Mouse (Mus musculus) midbrain, postnatal 0 days (tissue): ENCODE data around the gene 1810010H24Rik. TPM values are rescaled to one million over a fixed set of nuclear protein-coding genes. Genes with fewer than 3 reads are reported as not detected.
A peak's percentile ranks its signal among the peaks of the same experiment; 100 is the strongest.
"Not testable (repeated sequence)": the region's sequence is repeated elsewhere in the genome, so short reads cannot be mapped to it uniquely, and the experiment has no call there.

Experiments used
- ATAC-seq: fragments of 200-750 bp; cut with Nextera tagmentation; 2 replicates; pipeline ENCODE4 v1.8.0; 2017; ENCODE audit warnings: moderate number of reproducible peaks, mild to moderate bottlenecking, moderate TSS enrichment, moderate library complexity; ENCODE audit not compliant: low FRiP score
- DNase-seq: peaks from one replicate; pipeline ENCODE4 v3.0.0-alpha.2; 2015; ENCODE audit warnings: low spot score
- H3K27ac ChIP-seq: fragments of 300-500 bp; sonication (generic); 2 replicates; pipeline ENCODE4 v1.5.1; 2014; ENCODE audit warnings: low read depth, mild to moderate bottlenecking, low read length, mixed read lengths
- H3K27me3 ChIP-seq: fragments of 300-500 bp; sonication (generic); 2 replicates; pipeline ENCODE4 v1.6.1; 2014; ENCODE audit warnings: low read length, control low read depth, mixed read lengths; ENCODE audit not compliant: insufficient read depth
- H3K36me3 ChIP-seq: fragments of 300-500 bp; sonication (generic); 2 replicates; pipeline ENCODE4 v1.6.1; 2014; ENCODE audit warnings: low read length, control low read depth, mixed read lengths; ENCODE audit not compliant: insufficient read depth
- H3K4me1 ChIP-seq: fragments of 300-500 bp; sonication (generic); 2 replicates; pipeline ENCODE4 v1.6.1; 2014; ENCODE audit warnings: mild to moderate bottlenecking, control low read depth, antibody characterized with exemption, low read length, mixed read lengths; ENCODE audit not compliant: insufficient read depth
- H3K4me2 ChIP-seq: fragments of 300-500 bp; sonication (generic); 2 replicates; pipeline ENCODE4 v1.6.1; 2014; ENCODE audit warnings: low read depth, mild to moderate bottlenecking, low read length, mixed read lengths; ENCODE audit not compliant: poor library complexity, severe bottlenecking
- H3K4me3 ChIP-seq: fragments of 300-500 bp; sonication (generic); 2 replicates; pipeline ENCODE4 v1.5.1; 2014; ENCODE audit warnings: low read depth, mild to moderate bottlenecking, low read length, moderate library complexity
- H3K9ac ChIP-seq: fragments of 300-500 bp; sonication (generic); replicated peaks from 2 replicates; pipeline ENCODE4 v1.6.1; 2014; ENCODE audit warnings: mild to moderate bottlenecking, low read length, moderate library complexity, mixed read lengths; ENCODE audit not compliant: poor library complexity, severe bottlenecking
- H3K9me3 ChIP-seq: fragments of 300-500 bp; sonication (generic); 2 replicates; pipeline ENCODE4 v1.6.1; 2016; ENCODE audit warnings: low read length, control low read depth
- CTCF ChIP-seq: IDR thresholded peaks from 2 replicates; pipeline ENCODE4 v1.5.1; 2016; ENCODE audit warnings: antibody characterized with exemption, mild to moderate bottlenecking
- WGBS: fragments of 180-500 bp; shearing (Covaris S2); extraction: QIAGEN DNeasy Blood & Tissue Kit; methylation state at CpG from one replicate; pipeline ENCODE4 v1.1.7; 2014; 5-methylcytosine and 5-hydroxymethylcytosine counted together
- polyA plus RNA-seq: library from polyadenylated mRNA; unstranded; fragments of >200 nt; fragmentation: Nextera tagmentation; extraction: Ambion mirVana; gene quantifications from 2 replicates; pipeline ENCODE4 v1.2.1, GENCODE M21; 2015
- total RNA-seq: library from RNA; depleted of rRNA; stranded (reverse); fragments of >200 nt; gene quantifications from 2 replicates; pipeline ENCODE4 v1.2.3, GENCODE M21; 2014

The 1810010H24Rik gene
- total and polyA plus RNA-seq, 2 experiments from 2014 or later = 10.9 to 11.0 TPM

DNA sequence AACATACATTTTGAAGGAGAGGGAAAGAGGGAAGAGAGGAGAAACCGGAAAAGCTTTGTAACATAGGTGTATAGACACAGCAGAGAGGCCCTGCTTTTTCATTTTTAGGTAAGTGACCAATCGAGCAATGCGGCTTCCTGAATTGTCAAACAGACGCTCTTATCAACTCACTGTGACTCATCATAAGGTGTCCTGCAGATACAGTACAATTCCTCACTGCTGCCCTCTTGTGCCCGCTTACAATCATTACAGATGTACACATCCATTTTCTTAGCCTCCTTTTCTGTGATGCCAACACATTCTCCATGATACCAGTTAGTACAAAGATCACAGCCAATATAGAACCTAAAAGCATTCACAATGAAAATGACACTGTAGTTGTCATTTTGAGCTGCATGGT is 18.8 kb downstream of the 1810010H24Rik start:
- Histone ChIP-seq H3K4me2 (no peak overlapping the region), H3K9ac (no peak overlapping the region), H3K27me3 (no peaks in the 10 kb centered on the region), H3K4me1 (no peaks in the 10 kb centered on the region), H3K4me3 (no peak overlapping the region), H3K27ac (no peak overlapping the region), H3K36me3 (peaks cover 47% of the 10 kb centered on the region), H3K9me3 (no peaks in the 10 kb centered on the region)
- TF ChIP-seq CTCF = peak; percentile 86
- ATAC-seq (no peak), DNase-seq (peak; percentile 85)
- WGBS = 49% methylated on average over 5 of the region's 5 CpGs

DNA sequence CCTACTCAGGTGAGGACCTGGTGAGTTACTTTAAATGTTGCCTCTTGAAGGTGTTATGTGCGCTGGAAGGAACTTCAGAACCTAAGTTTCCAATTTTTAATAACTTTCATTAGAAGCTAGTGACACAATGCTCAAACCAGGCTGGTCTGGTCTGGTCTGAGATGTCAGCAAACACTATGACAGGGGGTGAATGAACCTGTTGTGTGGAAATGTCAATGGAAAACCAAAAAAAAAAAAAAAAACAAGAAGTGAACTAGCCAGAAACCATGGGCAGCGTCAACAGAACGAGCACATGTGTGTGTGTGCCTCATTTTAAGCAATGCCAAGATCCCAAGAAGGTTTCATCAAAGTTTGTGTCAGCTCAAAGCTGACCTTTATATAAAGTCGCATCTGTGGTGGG is 20.1 kb downstream of the 1810010H24Rik start:
- ATAC-seq (no peak), DNase-seq (no peak)
- Histone ChIP-seq H3K9ac (no peak overlapping the region), H3K9me3 (no peaks in the 10 kb centered on the region), H3K36me3 (peaks cover 38% of the 10 kb centered on the region), H3K4me1 (no peaks in the 10 kb centered on the region), H3K4me3 (no peak overlapping the region), H3K27ac (no peak overlapping the region), H3K27me3 (no peaks in the 10 kb centered on the region), H3K4me2 (no peak overlapping the region)
- no peak for TF ChIP-seq CTCF
- WGBS = 80% methylated on average over 4 of the region's 4 CpGs

DNA sequence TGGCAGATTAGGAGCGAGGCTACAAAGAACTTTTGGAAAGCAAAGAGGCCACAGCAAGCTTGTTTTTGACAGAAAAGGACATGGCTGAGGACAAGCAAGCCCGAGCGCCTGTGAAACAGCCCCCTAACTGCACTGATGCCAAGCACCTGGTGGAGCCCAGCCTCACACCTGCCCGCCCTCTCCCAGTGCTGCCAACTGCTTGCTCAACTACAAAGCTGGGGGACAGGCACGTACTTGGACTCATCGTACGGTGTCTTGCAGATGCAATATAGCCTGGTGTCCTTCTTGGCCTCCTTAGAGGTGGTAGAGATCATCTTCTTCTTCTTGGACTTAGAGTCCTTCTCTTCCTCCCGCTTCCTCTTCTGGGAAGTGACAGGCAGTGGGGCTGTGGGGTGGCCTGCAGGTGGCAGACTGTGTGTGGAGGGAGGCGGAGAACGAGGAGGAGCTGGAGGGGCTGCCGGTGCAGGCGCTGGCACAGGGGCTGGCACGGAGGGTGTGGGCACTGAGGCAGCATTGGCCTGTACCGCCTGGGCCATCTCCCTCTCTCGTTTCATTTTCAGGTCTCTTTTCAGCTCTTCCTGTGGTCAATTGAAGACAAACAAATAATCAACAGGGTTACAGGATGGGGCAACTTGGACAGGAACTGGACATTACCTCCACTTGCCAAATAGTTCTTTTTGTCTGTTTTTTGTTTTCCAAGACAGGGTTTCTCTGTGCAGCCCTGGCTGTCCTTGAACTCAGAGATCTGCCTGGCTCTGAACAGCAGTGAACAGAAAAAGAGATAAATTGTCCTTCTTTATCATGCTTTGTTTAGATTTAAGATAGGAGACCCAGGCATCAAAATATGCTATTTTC is 21.5 kb downstream of the 1810010H24Rik start:
- no peak overlapping the region for H3K4me2 ChIP-seq
- peaks cover 34% of the 10 kb centered on the region for H3K36me3 ChIP-seq
- no peaks in the 10 kb centered on the region for H3K4me1 ChIP-seq
- ATAC-seq (no peak), DNase-seq (no peak)
- H3K9me3 ChIP-seq = no peaks in the 10 kb centered on the region
- no peak for TF ChIP-seq CTCF
- H3K9ac ChIP-seq = no peak overlapping the region
- WGBS = 80% methylated on average over 15 of the region's 15 CpGs
- H3K27me3 ChIP-seq = no peaks in the 10 kb centered on the region
- H3K4me3 ChIP-seq = no peak overlapping the region
- H3K27ac ChIP-seq = no peak overlapping the region

DNA sequence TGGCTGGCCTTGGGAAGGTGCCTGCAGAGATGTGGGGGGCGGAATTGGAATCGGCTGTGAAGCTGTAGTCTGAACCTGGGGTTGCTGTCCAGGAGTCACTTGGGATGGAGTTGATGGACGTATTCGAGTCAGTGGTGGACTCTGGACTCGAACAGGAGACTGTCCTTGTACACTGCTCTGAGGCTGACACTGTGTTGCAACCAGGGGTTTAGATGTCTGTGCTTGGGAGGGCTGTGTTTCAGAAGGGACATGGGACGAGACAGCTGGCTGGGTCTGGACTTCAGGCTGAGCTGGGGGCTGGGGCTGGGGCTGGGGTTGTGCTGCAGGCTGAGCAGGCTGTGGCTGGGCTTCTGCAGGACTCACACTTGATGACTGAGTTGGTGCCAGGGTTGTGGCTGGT is 29.4 kb downstream of the 1810010H24Rik start:
- no peak overlapping the region for H3K27ac ChIP-seq
- peaks cover 76% of the 10 kb centered on the region for H3K36me3 ChIP-seq
- TF ChIP-seq CTCF = no peak
- no peaks in the 10 kb centered on the region for H3K9me3 ChIP-seq
- H3K4me1 ChIP-seq = no peaks in the 10 kb centered on the region
- no peak for ATAC-seq
- H3K4me2 ChIP-seq = no peak overlapping the region
- DNase-seq = no peak
- H3K27me3 ChIP-seq = no peaks in the 10 kb centered on the region
- no peak overlapping the region for H3K9ac ChIP-seq
- 98% methylated on average over 6 of the region's 6 CpGs for WGBS
- no peak overlapping the region for H3K4me3 ChIP-seq

DNA sequence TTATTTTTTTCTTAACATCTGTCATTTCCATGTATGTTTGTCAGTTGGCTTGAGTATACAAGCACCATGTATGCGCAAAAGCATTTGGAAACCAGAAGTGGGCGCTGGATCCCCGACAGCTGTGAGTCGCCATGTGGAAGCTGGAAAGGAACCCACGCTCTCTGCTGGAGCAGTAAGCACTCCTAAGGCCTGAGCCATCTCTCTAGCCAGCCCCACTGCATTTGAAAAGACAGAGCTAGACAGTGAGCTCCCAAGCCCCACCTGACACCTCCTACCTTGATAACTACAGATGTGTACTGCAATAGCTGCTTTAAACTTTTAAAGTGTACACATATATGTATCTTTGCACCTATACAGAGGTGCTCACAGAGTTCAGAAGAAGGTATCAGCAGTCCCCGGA is 31.9 kb downstream of the 1810010H24Rik start:
- Histone ChIP-seq H3K9me3 (no peaks in the 10 kb centered on the region), H3K4me1 (no peaks in the 10 kb centered on the region), H3K36me3 (peaks cover 93% of the 10 kb centered on the region), H3K27me3 (no peaks in the 10 kb centered on the region), H3K27ac (no peak overlapping the region), H3K9ac (no peak overlapping the region), H3K4me3 (no peak overlapping the region), H3K4me2 (no peak overlapping the region)
- no peak for ATAC-seq
- DNase-seq = no peak
- 88% methylated on average over 6 of the region's 6 CpGs for WGBS
- TF ChIP-seq CTCF = no peak

DNA sequence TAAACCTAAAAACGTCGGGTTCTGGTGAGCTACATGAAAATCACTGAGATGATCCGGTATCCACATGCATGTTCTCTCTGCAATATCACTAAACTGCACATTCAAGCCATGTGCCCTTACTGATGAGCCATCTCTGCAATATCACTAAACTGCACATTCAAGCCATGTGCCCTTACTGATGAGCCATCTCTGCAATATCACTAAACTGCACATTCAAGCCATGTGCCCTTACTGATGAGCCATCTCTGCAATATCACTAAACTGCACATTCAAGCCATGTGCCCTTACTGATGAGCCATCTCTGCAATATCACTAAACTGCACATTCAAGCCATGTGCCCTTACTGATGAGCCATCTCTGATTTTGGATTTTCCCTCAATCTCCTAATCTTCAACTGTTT is 34.2 kb downstream of the 1810010H24Rik start:
- H3K36me3 ChIP-seq = peaks cover 80% of the 10 kb centered on the region
- H3K27me3 ChIP-seq, H3K9me3 ChIP-seq, H3K4me2 ChIP-seq, H3K9ac ChIP-seq, H3K4me3 ChIP-seq, ATAC-seq, DNase-seq, H3K27ac ChIP-seq, H3K4me1 ChIP-seq: not testable (repeated sequence)
- 99% methylated on average over 3 of the region's 3 CpGs for WGBS
